Mouse (Mus musculus): ENCODE measurements around the gene Rnf111.
"Not testable (repeated sequence)": the region's sequence is repeated elsewhere in the genome, so short reads cannot be mapped to it uniquely, and the experiment has no call there.

GRCm38 (mm10) chr9:70552233-70552632 lies 48.7 kb upstream of the Rnf111 start:
- TF ChIP-seq CTCF (IDR thresholded peaks at IDR 0.05; ENCODE audit: borderline replicate concordance, insufficient read depth, low read length); POLR2A (IDR thresholded peaks at IDR 0.05; ENCODE audit: low read depth, low read length): not testable (repeated sequence)

All from embryonic fibroblast, embryonic 13.5 days (primary cell).